Mouse (Mus musculus) gastrocnemius, adult 2 months (tissue): ENCODE measurements at regions not wholly inside any gene's neighbourhood (a gene's known extent, or its start where the extent isn't known, plus 50 kb on each side); places are given as distances from the start of the nearest gene placed in this dataset.
A peak's percentile ranks its signal among the peaks of the same experiment; 100 is the strongest.

Experiments
- DNase-seq: peaks from one replicate; pipeline ENCODE4 v3.0.0; 2022
- H3K27ac ChIP-seq: fragments of 200-600 bp; 2 replicates; pipeline ENCODE4 v1.8.1; 2022; ENCODE audit warnings: mild to moderate bottlenecking
- H3K4me3 ChIP-seq: fragments of 200-600 bp; 2 replicates; pipeline ENCODE4 v1.8.1; 2022; ENCODE audit warnings: mild to moderate bottlenecking, moderate library complexity
- CTCF ChIP-seq: fragments of 200-600 bp; IDR thresholded peaks from 2 replicates; pipeline ENCODE4 v1.8.1; 2022; ENCODE audit warnings: antibody characterized with exemption, mild to moderate bottlenecking, moderate library complexity
- intact Hi-C: fragments of 180-260 bp; cut with DNase I; formaldehyde crosslinking; loops from one replicate; pipeline ENCODE4 v1.15.1; 2025

GRCm38 (mm10) chr1:169060145-169060544 is 471.1 kb downstream of the Nuf2 start:
- Histone ChIP-seq H3K27ac (no peak overlapping the region), H3K4me3 (no peak overlapping the region)
- TF ChIP-seq CTCF: no peak
- DNase-seq: no peak
- intact Hi-C loops: no loop called here

GRCm38 (mm10) chr1:169051863-169052257 is 479.4 kb downstream of the Nuf2 start:
- no peak overlapping the region for H3K27ac ChIP-seq
- no peak overlapping the region for H3K4me3 ChIP-seq
- no peak for TF ChIP-seq CTCF
- intact Hi-C loops: no loop called here
- no peak for DNase-seq

- no peak for DNase-seq
- no peak overlapping the region for H3K4me3 ChIP-seq
- TF ChIP-seq CTCF: no peak
- intact Hi-C loops: no loop called here
- H3K27ac ChIP-seq: no peak overlapping the region
Observed at GRCm38 (mm10) chr1:169051085-169051862, 480.0 kb downstream of the Nuf2 start.

- TF ChIP-seq CTCF: no peak
- intact Hi-C loops: no loop called here
- no peak overlapping the region for H3K27ac ChIP-seq
- no peak for DNase-seq
- no peak overlapping the region for H3K4me3 ChIP-seq
Observed at GRCm38 (mm10) chr1:169049846-169050245, 481.4 kb downstream of the Nuf2 start.

- H3K27ac ChIP-seq: no peak overlapping the region
- intact Hi-C loops: no loop called here
- TF ChIP-seq CTCF: no peak
- no peak for DNase-seq
- no peak overlapping the region for H3K4me3 ChIP-seq
Observed at GRCm38 (mm10) chr1:169046791-169047525, 484.3 kb downstream of the Nuf2 start.

- intact Hi-C loops: no loop called here
- DNase-seq: no peak
- Histone ChIP-seq H3K27ac (no peak overlapping the region), H3K4me3 (no peak overlapping the region)
- TF ChIP-seq CTCF: no peak
Observed at GRCm38 (mm10) chr1:169033517-169033916, 497.7 kb downstream of the Nuf2 start.

- no peak for DNase-seq
- TF ChIP-seq CTCF: no peak
- Histone ChIP-seq H3K4me3 (no peak overlapping the region), H3K27ac (no peak overlapping the region)
- intact Hi-C loops: no loop called here
Observed at GRCm38 (mm10) chr1:169031849-169032542, 499.3 kb downstream of the Nuf2 start.

- no peak for TF ChIP-seq CTCF
- Histone ChIP-seq H3K4me3 (no peak overlapping the region), H3K27ac (no peak overlapping the region)
- DNase-seq: peak; percentile 39
- intact Hi-C loops: no loop called here
Observed at GRCm38 (mm10) chr1:169027706-169028105, 503.6 kb downstream of the Nuf2 start.

GRCm38 (mm10) chr1:169027241-169027640 is 504.0 kb downstream of the Nuf2 start:
- Histone ChIP-seq H3K27ac (no peak overlapping the region), H3K4me3 (no peak overlapping the region)
- intact Hi-C loops: no loop called here
- DNase-seq: no peak
- no peak for TF ChIP-seq CTCF

- no peak overlapping the region for H3K27ac ChIP-seq
- intact Hi-C loops: no loop called here
- no peak for DNase-seq
- no peak overlapping the region for H3K4me3 ChIP-seq
- no peak for TF ChIP-seq CTCF
Observed at GRCm38 (mm10) chr1:169024531-169024930, 506.7 kb downstream of the Nuf2 start.

- no peak overlapping the region for H3K27ac ChIP-seq
- TF ChIP-seq CTCF: no peak
- intact Hi-C loops: no loop called here
- H3K4me3 ChIP-seq: no peak overlapping the region
- no peak for DNase-seq
Observed at GRCm38 (mm10) chr1:168991506-168992244, 539.6 kb downstream of the Nuf2 start.

GRCm38 (mm10) chr1:168975037-168975698 is 543.1 kb upstream of the Pbx1 start:
- Histone ChIP-seq H3K27ac (no peak overlapping the region), H3K4me3 (no peak overlapping the region)
- no peak for TF ChIP-seq CTCF
- no peak for DNase-seq
- intact Hi-C loops: no loop called here
